Mouse (Mus musculus) skeletal muscle tissue, postnatal 0 days (tissue): ENCODE data around the gene Speer4c. TPM values are rescaled to one million over a fixed set of nuclear protein-coding genes. Genes with fewer than 3 reads are reported as not detected.

Experiments used
- polyA plus RNA-seq: library from polyadenylated mRNA; unstranded; fragments of >200 nt; fragmentation: Nextera tagmentation; extraction: Ambion mirVana; gene quantifications from 2 replicates; pipeline ENCODE4 v1.2.1, GENCODE M21; 2015

Speer4c gene
- polyA plus RNA-seq = not detected in 2 replicates

GRCm38 (mm10) chr5:15714171-15714570 lies at the start of gene Speer4c:
TSS of gene Speer4c (minus strand) at chr5:15714271.

Other genes starting within 250 kb of the Speer4c start
- gene Gm21149, start 237.7 kb downstream of the Speer4c start, polyA plus RNA-seq = not detected in 2 replicates
- 0.18 TPM in 1 of 2 replicates, not detected in the other for gene Gm21190, start 185.0 kb downstream of the Speer4c start, polyA plus RNA-seq
- 0.15 and 0.33 TPM in 2 replicates for gene Gm21083, start 136.9 kb downstream of the Speer4c start, polyA plus RNA-seq
- not detected in 2 replicates for gene Speer4d, start 95.2 kb downstream of the Speer4c start, polyA plus RNA-seq
- not detected in 2 replicates for gene 4930572O03Rik, start 57.2 kb downstream of the Speer4c start, polyA plus RNA-seq
- gene Cacna2d1, start 220.4 kb upstream of the Speer4c start, polyA plus RNA-seq = 42.7 and 53.7 TPM in 2 replicates